Mouse (Mus musculus) activated CD4-positive, CD25-positive, alpha-beta regulatory T cell, adult 4 months (primary cell): ENCODE data around the gene Pef1. TPM values are rescaled to one million over a fixed set of nuclear protein-coding genes. Genes with fewer than 3 reads are reported as not detected.

ENCODE experiments used
- ATAC-seq: one replicate; pipeline ENCODE4 v1.8.0; 2017
- polyA plus RNA-seq, 2 experiments: library from polyadenylated mRNA; unstranded; fragments of 100-300 nt; shearing (Covaris generic); gene quantifications; one replicate each; pipeline ENCODE4 v1.2.1; 2017

Gene Pef1
- polyA plus RNA-seq, 2 experiments from 2014 or later = 28.6 to 41.4 TPM

DNA sequence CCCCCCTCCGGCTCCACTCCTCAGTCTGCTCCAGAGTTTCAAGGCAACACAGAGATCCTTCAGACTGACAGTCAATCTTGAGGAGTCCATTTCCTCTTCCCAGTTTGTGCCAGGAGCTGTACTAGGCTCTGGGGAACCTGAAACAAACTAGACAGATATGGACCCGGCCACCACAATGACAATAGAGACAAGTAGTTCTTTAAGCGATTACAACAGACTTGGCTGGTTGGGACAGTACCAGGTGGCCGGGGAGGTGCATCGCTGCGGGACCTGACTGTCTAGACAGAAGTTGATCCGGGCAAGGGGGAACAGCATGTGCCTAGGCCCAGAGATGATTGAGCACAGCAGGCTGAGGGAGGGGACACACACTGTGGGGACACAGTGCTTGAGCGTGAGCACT is 1.2 kb upstream of the Pef1 start:
- ATAC-seq = no peak

DNA sequence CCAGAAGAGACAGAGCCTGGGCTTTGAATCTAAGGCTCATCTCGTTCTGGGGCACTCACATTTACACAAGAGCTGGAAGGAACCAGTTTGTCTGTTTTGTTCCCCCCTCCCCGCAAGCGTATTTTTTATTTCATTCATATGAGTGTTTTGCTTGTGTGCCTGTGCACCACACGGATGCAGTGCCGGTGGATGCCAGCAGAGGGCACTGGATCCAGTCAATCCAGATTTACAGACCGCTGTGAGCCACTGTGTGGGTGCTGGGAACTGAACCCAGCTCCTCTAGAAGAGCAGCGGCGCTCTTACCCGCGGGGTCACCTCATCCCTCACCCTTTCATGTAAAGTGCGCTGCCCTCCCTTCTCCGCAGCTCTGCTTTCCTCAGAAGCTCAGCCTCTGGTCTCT is 1.3 kb downstream of the Pef1 start:
- ATAC-seq = no peak

DNA sequence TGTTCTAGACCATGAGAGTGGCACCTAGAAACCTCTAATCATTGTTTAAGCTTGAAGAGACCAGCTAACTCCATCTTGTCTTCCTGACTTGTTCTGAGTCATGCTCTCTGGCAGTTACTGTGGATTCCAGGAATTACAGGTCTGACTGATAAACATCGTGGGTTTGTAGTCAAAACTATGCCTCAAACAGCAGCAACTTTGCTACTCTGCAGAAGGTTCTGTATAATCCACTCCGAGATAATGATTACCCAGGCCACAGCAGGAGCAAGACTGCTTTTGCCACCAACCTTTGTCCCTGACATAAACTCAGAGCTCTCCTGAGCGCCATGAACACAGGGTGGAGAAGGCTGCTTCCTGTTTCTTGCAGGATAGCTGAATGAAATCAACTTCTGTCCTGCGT is 2.2 kb downstream of the Pef1 start:
- ATAC-seq = no peak

DNA sequence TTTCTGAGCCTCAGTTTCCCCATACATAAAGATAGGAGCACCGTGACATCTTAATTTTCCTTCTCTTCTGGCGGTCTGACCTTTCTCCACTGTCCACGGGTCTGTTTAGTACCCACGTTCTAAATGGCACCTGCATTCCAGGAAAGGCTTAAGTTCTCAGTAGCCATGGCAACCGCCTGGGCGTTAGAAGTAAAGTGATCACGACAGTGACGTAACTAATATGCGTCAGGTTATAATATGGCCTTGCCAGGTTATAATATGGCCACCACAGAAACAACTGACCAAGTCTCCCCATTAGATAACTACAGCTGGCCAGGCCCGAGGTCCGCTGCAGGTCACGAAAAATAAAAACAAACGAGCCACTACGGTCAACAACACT is 4.7 kb downstream of the Pef1 start:
- ATAC-seq = peak; percentile 44

DNA sequence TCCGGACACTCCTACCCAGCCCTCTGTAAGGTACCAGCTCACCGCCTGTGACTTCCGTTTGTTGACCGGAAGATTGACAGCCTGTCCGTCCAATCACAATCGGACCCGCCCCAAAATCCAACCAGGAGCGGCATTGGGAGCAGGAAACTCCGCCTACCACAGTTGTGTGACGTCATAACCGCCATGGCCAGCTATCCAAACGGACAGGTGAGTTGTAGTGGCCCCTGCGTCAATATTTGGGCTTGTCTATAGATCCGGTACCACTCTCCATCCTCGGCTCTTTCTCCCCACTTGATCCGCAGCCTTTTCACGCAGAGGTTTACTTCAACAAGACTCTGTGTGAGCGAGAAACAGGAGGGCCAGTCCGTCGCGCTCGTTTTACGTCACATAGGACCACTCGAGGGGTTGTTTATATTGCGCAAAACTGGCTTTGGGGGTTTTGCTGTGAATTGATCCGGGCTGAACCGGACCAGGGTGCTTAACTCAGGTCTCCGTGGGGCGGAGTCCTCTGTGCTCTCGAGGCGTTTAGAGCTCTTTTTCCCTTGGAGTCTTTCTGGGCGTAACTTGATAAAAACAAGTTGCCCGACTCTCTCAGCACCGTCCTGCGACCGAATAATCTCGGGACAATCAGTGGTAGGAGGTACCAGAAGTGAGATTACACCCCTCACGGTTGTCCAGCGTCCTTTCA is 5.2 kb downstream of the Pef1 start:
- peak; percentile 97 for ATAC-seq

DNA sequence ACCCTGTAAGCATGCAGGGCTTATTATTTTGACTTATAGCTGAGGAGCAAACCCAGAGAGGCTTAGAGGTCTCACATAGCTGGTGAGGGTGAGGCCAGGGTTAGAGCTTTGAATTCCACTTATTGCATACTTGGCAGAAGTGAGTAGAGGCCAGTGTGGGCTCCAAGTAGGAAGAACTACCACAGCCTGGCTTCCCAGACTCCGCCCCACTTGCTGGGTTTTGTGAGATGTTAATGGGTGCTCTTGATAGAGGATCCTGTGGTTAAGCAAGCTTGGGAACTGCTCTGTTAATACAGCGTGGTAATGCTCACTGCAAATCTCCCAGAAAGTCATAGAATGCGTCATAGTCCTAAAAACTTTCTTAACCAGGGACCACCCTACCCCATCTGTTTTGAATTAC is 6.6 kb downstream of the Pef1 start:
- no peak for ATAC-seq

DNA sequence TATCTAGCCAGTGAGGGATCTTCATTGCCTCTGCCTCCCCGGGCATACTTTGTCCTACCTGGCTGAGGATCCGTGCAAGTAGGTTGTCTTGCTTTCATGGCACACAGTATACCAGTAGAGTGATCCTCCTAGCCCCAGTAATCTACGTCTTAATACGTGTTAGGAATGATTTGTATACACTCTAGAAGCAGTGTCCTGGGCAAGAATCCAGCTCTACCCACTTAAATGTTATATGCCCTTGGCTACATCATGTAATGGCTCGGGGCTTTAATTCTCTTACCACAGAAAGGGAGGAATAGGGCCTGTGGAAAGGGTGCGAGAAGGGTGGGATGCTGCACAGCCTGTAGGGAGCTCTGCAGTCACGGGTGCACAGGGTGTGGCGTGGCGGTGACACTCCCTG is 7.3 kb downstream of the Pef1 start:
- ATAC-seq = no peak

DNA sequence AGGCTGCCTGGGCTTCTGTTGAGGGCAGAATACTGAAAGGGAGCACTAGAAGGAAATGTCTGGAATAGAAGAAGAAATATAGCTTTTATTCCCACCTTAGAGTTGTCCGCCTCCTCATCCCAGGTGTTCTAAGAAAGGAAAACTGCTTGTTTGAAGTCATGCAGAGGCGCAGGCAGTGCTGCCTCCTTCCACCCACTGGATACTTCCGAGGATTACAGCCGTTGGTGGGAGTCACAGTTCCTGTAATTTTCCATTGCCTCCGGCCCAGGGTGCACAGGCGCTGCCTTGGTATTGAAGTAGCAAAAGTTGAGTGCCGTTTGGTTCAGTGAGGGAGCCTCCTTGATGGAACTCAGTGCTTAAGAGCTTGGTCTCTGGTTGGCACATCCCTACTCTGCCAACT is 7.7 kb downstream of the Pef1 start:
- ATAC-seq = no peak

DNA sequence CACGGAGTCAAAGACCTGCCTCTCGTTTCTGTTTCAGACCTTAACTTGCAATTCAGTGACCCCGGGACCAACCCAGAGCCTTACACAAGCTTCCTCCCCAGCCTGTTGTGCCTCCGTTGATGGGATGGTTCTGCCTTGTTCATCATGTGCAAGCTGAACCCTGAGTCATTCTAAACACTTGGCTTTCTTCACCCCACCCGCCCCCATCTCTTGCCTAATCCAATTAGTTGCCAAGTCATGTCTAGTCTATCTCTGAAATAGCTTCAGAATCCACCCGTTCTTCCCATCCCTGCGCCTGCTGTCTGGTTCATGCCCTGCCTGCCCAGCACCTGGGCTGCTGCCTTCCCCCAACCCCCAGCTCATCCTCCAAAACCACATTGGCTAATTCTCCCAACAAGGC is 9.9 kb downstream of the Pef1 start:
- ATAC-seq = no peak

DNA sequence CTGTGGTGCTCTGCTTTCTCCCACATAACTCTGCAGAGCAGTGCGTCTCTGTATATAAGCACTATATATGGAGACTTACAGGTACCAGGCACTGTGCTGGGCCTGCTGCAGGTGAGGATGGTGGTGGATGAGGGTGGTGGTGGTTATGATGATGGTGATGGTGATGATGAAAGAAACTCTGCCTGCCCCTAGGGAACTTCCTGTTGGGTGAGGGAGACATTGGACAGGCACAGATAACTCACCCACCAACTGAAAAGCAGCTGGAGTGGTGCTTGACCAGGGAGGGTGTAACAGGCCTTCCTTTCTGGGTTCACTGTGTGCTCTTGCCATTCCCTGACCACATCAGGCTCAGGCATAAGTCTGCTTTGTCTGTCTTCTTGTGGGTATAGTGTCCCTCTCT is 10.4 kb downstream of the Pef1 start:
- no peak for ATAC-seq

DNA sequence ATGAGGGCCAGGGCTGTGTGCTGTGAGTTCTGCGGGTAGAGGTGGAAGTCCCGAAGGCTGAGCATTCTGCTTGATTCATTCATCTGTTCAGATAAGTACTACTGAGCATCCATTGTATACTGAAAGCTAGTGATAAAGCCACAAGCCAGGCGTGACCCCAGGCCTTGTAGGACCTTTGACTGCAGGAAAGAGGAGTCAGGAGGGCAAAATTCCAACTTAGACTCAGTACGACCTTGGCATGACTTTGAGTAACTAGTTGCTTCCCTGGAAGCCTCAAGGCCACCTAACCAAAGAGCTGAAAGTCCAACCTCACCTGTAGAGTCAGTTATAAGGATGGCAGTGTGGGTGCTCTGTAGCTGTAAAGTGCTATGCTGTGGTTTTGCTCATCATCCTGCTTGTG is 18.4 kb downstream of the Pef1 start:
- ATAC-seq = no peak

DNA sequence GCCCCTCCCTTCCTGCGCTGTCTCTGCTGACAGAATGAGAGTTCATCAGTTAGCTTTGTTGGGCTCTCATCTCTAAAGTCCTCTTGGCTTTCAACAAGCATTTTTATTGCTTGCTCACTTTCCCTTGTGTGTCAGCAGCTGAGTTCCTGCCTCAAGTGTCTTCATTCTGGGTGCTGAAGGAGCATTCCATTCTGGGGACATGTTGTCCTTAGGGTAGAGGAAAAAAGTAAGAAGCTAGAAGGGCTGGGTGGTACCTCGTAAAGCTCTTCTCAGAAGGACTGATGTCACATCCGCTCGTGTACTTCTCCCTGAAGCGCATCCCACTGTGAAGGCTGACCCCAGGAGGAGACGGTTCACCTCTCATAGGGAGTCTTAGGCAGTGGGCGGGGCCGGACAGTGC is 19.2 kb downstream of the Pef1 start:
- no peak for ATAC-seq

DNA sequence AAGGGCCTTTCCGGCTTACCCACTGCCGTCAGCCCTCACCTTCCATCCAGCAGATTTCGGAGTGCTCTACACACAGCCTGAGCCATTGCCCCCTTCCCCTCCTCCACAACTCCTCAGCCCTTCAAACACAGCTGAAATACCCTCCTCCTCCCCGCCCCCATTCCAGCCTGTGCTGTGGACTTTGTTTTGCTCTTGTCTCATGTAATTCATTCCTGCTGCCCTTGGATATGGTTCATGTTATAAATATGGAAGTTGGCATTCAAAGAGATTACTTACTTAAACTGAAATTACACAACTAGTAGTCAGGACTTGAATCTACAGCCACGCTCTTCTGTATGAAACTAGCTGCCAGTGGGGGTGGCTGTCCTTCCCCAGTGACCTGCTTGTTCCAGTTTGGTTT is 20.7 kb downstream of the Pef1 start:
- no peak for ATAC-seq

DNA sequence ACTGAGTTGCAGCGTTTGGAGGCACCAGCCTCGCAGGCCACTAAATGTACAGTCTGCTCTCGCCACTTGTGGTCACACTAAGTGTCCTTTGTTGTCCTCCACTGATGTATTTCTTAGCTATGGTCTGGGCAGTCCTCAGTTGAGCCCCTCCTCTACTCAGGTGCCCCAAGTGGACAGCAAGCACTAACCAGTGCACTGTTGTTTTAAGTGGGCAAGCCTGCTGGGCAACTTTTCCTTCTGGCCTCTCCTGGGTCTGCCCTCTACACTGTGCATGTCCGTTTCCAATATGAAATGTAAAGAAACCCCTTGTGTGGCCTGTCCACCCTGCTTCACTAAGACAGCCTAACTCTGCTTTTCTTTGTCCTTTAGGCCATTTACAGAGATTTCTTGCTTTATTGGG is 21.8 kb downstream of the Pef1 start:
- no peak for ATAC-seq

DNA sequence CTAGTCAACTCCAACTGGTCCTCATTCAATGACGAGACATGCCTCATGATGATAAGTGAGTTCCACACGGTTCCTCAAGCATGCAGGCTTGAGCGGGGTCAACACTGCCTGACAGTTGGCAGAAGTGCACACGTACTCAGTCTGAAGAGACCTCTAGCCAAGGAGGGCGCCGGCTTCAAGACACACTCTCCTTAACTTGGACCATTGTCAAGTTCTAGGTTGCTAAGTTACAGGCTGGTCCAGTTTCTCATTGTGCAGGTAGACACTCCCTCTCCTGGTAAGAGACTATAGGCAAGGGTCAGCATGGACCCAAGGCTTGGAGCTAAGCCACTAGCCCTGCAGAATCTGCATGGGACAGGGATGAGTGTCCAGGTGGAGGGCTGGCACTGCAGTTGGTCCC is 22.8 kb downstream of the Pef1 start:
- ATAC-seq = no peak

DNA sequence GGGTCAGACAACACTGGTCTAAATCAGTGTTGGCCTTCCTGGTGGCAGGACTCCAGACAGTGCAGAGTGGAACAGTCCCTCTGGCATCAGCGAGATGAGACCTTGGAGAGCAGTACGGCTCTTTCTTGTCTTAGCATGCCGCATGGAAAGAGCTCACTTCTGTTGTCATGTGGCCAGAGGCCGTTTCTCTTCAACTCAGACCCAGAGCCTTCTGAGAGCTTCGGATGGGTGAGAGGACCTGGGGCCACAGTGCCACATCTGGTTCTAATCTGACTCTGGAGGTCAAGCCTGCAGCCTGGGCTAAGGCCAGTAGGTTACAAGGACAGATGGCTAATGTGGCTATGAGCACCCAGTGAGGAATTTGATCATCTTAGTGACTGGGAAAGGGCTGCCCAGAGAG is 23.6 kb downstream of the Pef1 start:
- ATAC-seq = no peak

DNA sequence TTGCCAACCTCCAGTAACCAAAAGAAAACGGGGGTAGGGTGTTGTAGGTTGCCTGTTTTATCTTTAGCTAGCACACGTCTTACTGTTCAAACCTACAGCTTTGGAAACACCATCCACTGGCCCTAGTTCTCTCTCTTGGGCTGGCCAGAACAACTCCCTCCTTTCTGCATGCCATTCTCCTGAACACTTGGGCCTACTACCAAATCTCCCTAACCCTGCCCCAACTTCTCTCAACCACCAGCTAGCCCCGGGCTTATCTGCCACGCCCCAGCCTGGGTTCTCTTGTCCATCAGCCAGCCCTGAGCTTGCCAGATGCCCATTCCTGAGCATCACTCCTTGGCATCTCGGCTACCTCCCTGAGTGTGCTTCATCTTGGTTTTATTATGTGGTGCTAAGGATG is 26.5 kb downstream of the Pef1 start:
- no peak for ATAC-seq

DNA sequence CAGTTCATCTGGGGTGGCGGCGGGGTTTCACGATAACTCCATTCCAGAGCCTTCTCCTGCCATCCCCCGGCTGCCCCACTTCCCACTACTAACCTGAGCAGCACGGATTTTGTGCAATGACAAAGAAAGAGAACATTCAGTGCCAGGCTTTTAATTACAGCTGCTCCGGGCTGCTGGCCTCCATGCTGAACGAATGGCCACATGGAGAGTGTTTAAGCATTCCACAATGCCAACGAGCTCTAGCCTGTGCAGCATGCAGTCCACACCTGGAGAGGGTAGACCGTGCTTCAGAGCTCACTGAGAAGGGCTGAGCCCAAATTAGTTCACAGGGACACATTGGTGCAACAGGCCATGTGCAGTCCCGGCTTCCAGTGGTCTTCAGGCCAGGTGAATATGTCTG is 27.7 kb downstream of the Pef1 start:
- no peak for ATAC-seq

DNA sequence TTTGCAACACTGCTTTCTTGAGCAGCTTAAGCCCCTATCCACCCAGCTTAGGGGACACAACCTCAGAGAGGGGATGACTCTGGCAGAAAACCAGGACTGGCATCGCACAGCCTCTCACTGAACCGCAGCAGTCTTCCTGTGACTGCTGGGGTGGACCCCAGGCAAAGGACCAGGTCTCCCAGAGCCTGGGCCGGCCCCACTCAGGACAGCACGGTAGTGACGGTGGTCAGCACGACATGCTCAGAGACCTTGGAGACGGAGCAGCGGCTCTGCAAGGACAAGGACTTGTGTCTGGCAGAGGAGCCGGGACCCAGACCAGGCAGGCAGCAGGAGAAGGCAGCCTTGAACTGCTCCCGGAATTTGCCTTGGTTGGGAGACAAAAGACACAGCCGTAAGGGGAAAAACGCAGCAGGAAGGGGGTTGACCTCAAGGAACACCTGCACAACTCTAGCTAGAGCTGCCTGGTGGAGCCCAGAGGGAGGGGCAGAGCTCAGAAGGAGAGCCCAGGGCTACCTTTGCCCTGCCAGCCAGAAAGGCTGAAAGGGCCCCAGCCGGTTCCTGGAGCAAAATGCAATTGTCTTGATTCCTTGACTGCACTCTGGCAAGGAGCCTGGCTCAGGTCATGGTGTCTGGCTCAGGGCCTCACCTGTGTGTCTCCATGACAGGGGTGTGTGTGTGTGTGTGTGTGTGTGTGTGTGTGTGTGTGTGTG is 28.4 kb downstream of the Pef1 start:
- no peak for ATAC-seq

DNA sequence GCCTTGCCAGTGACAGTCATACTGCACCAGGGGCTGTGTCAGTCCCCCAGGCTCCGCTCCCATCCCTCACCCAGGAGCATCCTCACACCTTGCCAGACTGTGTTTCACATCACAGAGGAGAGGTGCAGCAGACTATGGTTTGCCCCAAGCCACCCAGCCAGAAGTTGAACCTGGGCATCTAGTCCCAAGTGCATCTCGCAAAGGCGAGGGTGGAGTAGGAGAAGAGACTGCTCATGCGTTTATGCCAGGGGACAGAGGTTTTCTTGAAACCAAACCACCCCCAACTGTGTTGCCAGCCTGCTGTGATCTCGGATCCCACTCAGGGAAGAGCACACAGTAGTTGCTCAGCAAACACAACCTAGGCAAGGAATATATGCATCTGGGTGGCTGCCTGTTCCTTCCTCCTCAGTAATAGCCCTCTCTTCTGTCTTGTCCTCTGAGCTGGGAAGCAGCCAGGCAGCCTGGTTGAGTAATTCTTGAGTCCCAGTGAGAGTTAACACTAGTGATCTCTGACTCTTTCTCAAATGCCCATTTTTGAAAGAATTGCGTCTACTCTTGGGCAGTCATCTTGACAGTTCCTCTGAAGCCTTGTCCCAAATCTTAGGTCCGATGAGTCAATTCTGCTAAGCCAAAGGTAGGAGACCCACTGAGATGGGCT is 29.2 kb downstream of the Pef1 start:
- no peak for ATAC-seq

DNA sequence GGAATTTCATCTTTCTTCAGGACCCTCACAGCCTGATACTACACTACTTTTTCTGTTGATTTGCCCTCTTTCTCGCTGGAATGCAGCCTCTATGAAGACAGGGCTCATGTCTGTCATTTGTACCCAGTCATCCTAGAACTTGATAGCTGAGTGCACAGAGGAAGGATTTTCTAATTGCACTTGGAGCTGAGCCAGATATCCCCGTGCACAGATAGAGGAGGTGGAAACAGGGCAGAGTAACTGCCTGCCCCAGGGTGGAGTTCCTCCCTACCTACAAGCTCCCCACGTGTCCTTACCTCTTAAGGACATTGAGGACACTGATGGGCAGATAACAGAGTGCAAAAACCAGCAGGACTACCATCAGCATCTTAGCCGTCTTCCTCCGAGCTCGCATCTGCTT is 31.0 kb downstream of the Pef1 start:
- no peak for ATAC-seq

DNA sequence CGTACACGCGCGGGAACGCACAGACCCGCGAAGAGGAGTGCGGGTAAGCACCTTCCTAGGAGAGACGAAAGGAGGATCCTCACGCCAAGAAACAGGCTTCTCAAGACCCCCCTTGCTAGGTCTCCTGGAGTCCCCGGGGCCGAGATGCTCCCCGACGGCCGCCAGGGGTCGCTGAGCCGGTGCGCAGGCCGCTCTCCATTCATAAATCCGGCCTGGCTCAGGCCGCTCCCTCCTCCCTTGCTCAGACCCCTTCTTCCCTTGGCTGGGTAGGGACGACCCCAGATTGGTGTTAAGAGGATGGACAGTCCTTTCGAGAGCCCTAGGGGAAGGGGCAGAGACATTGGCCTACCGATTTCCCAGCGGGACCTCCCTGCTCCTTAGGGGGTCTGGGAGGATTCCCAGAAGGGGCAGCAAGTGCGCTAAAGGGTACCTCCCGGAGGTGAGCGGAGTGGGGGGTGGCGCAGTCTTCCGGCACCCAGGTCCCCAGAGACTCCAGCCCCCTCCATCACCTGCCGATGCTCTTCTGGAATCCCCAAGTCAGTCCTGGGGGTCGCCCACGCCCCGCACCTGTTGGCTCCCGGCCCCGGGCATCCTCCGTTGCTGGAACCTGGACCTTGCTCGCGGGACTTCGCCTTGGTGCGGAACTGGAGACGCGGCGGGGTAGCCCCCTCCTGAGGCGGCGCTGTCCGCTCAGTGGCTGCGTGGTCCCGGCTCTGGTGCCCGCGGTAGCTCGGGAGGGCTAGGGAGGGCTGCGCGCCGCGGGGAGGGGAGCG is 36.3 kb downstream of the Pef1 start:
- no peak for ATAC-seq

DNA sequence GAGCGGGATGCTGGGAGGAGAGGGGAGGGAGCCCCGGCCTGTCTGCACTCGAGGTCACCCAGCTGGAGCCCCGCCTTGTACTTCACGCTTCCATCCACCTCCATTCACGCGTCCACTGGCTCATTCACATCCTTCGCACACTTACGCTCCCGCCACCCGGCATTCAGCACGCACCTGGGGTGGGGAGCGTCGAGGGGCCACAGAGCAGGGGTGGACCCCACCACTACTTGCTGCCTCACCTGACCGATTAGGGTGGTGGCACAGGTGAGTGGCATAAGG is 36.8 kb downstream of the Pef1 start, which contains the start of gene Hcrtr1:
Gene Hcrtr1, minus strand, starts transcription at position 146 of the 279 bp plus-strand sequence.
- no peak for ATAC-seq

DNA sequence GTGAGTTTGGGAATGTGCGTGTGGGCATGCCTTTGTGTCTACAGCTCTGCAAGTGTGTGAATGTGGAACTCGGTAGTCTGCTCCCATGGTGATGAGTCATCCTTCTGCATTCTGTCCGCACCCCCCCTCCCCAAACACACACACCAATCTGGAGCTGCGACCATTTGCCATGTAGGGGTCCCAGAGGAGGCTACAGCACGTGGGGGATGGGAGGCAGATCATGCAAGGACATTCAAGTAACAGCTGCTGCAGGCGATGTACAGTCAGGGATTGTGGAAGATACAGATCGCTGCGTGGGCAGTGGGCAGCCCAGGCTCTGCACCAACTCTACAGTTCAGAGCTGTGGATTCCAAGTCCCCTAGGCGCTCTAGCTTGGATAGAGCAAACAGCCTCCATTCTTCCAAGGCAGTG is 38.6 kb downstream of the Pef1 start:
- no peak for ATAC-seq
